Mouse (Mus musculus) embryonic fibroblast, embryonic 13.5 days (primary cell): ENCODE measurements at regions not wholly inside any gene's neighbourhood (a gene's known extent, or its start where the extent isn't known, plus 50 kb on each side); places are given as distances from the start of the nearest gene placed in this dataset.

Experiments
- CTCF ChIP-seq: IDR thresholded peaks from 2 replicates; pipeline ENCODE4 v1.5.1; 2011; ENCODE audit warnings: mild to moderate bottlenecking, control low read depth, low read length, moderate library complexity, borderline replicate concordance; ENCODE audit not compliant: insufficient read depth
- POLR2A ChIP-seq: IDR thresholded peaks from 2 replicates; pipeline ENCODE4 v1.6.1; 2011; ENCODE audit warnings: low read depth, mild to moderate bottlenecking, control low read depth, low read length, moderate library complexity

DNA sequence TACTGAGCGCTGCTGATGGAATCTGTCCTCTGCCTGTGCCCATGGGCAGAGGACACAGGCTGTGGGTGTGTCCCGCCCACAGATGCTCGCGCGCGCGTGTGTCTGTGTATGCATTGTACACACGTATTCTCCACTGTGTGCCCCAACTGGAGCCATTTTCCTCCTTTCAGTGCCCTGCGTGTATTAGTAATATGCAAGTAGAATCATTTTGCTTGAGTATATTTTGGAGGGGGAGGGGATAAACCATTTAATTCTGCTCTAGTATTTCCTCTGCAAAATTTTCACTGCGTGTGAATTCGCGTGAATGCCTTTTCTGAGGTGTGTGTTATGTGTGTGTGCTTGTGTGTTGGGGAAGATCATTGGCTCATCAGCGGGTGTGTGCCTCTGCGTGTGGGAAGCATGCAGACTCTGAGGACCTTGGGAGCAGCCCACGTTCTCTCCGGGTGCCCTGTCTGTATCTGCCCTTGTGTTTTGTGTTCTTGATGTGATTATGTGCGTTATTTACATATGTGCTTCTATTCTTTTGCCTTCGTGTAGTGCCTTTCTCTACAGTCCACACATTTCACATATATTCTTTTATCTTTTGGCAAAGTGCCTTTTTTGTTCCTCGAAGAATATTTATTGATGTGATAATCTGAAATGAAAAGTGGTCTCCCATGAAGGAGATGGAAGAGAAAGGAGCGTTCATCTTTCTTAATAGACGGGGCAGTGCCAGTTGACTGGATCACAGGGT lies 125.3 kb downstream of the Tmem161b start:
- TF ChIP-seq POLR2A (no peak), CTCF (no peak)
